Mouse (Mus musculus): ENCODE data around the gene Ier3.

- TF ChIP-seq POLR2A (IDR thresholded peaks at IDR 0.05; ENCODE audit: borderline replicate concordance, insufficient read depth, low read length), result no peak
- no peak for TF ChIP-seq CTCF (IDR thresholded peaks at IDR 0.05; ENCODE audit: borderline replicate concordance, insufficient read depth, low read depth, low read length)
Observed at GRCm38 (mm10) chr17:35780362-35780761, 41.1 kb upstream of the Ier3 start.
